Mouse (Mus musculus) yolk sac, embryonic 10.5 days (tissue): ENCODE measurements around the gene Lsamp.
A peak's percentile ranks its signal among the peaks of the same experiment; 100 is the strongest.

Experiments used
- DNase-seq: peaks from one replicate; pipeline ENCODE4 v3.0.0-alpha.2; 2017; ENCODE audit warnings: low spot score

Gene Lsamp

GRCm38 (mm10) chr16:42190114-42191045 lies 2206.2 kb downstream of the Lsamp start:
- peak; percentile 80 for DNase-seq
